In genomic region chr7:40717991-40718390, GRCm38 (mm10) we compare ENCODE assay signal across 28 mouse cellular contexts.
DNase-seq lines count a peak whose midpoint lies in the region; ATAC-seq and TF ChIP-seq lines count a peak whose summit lies in the region.
"Had no signal": no experiment of that assay in that cellular context is flagged by ENCODE, and none has a peak within 500 bp of the region (broad histone marks: within the 10 kb centered on the region; RNA-seq: fewer than 3 reads in every experiment).

No protein-coding gene starts in this region.

- no peaks in the 10 kb centered on the region for H3K4me1 ChIP-seq in lung, postnatal 0 days (ENCODE audit: insufficient read depth, low read depth, low read length)
- H3K4me1 ChIP-seq in limb, embryonic 15.5 days = no peaks in the 10 kb centered on the region
- H3K4me1 ChIP-seq: hindbrain, embryonic 12.5 days; limb, embryonic 12.5 days; liver, embryonic 12.5 days; midbrain, embryonic 10.5 days; midbrain, embryonic 15.5 days; neural tube, embryonic 13.5 days had no signal

- no peaks in the 10 kb centered on the region for H3K27me3 ChIP-seq in lung, postnatal 0 days (replicated peaks; ENCODE audit: insufficient read depth, low read length)
- H3K27me3 ChIP-seq in limb, embryonic 15.5 days = no peaks in the 10 kb centered on the region
- H3K27me3 ChIP-seq: hindbrain, embryonic 12.5 days; limb, embryonic 12.5 days; liver, embryonic 12.5 days; midbrain, embryonic 15.5 days; neural tube, embryonic 13.5 days had no signal

- no peak overlapping the region for H3K4me3 ChIP-seq in lung, postnatal 0 days (ENCODE audit: low read depth, low read length)
- no peak overlapping the region for H3K4me3 ChIP-seq in limb, embryonic 15.5 days
- H3K4me3 ChIP-seq: gastrocnemius, adult 2 months; heart, adult 2 months; hindbrain, embryonic 12.5 days; limb, embryonic 12.5 days; liver, embryonic 12.5 days; midbrain, embryonic 10.5 days; midbrain, embryonic 15.5 days; myocyte; neural tube, embryonic 13.5 days had no signal

- no peak for TF ChIP-seq EP300 in lung, postnatal 0 days (IDR thresholded peaks at IDR 0.05)

- H3K27ac ChIP-seq in lung, postnatal 0 days (ENCODE audit: low read length) = no peak overlapping the region
- H3K27ac ChIP-seq in limb, embryonic 15.5 days = 0 out of 2 replicates have a peak overlapping the region, but pooled peaks have one; percentile 11
- H3K27ac ChIP-seq: gastrocnemius, adult 2 months; heart, adult 2 months; hindbrain, embryonic 12.5 days; kidney, postnatal 0 days; limb, embryonic 12.5 days; liver, embryonic 12.5 days; midbrain, embryonic 10.5 days; midbrain, embryonic 15.5 days; neural tube, embryonic 13.5 days had no signal

- no peaks in the 10 kb centered on the region for H3K9me3 ChIP-seq in lung, postnatal 0 days (ENCODE audit: low read length)
- no peaks in the 10 kb centered on the region for H3K9me3 ChIP-seq in limb, embryonic 15.5 days
- H3K9me3 ChIP-seq: hindbrain, embryonic 12.5 days; limb, embryonic 12.5 days; liver, embryonic 12.5 days; midbrain, embryonic 10.5 days; midbrain, embryonic 15.5 days; neural tube, embryonic 13.5 days had no signal

- no peak for TF ChIP-seq CTCF in lung, postnatal 0 days (IDR thresholded peaks at IDR 0.05)

- no peak overlapping the region for H3K9ac ChIP-seq in lung, postnatal 0 days (replicated peaks; ENCODE audit: low read depth)
- no peak overlapping the region for H3K9ac ChIP-seq in limb, embryonic 15.5 days
- H3K9ac ChIP-seq: hindbrain, embryonic 12.5 days; limb, embryonic 12.5 days; liver, embryonic 12.5 days; liver, postnatal 0 days; midbrain, embryonic 15.5 days; neural tube, embryonic 13.5 days had no signal

- ATAC-seq in lung, postnatal 0 days = no peak
- ATAC-seq in limb, embryonic 15.5 days (ENCODE audit: insufficient number of reproducible peaks, low FRiP score, low TSS enrichment, low read depth) = no peak
- ATAC-seq: CD4-positive, CD25-positive, alpha-beta regulatory T cell, adult 4 months; forebrain, embryonic 16.5 days; intestine, embryonic 16.5 days; liver, embryonic 12.5 days; liver, postnatal 0 days; midbrain, embryonic 15.5 days had no signal

- H3K4me2 ChIP-seq in lung, postnatal 0 days (replicated peaks; ENCODE audit: low read depth, low read length) = no peak overlapping the region
- H3K4me2 ChIP-seq in limb, embryonic 15.5 days = no peak overlapping the region
- H3K4me2 ChIP-seq: hindbrain, embryonic 12.5 days; limb, embryonic 12.5 days; liver, embryonic 12.5 days; midbrain, embryonic 15.5 days; neural tube, embryonic 13.5 days had no signal

- WGBS in lung, postnatal 0 days = 46% methylated on average over 6 of the region's 6 CpGs
- WGBS in limb, embryonic 15.5 days = 30% methylated on average over 6 of the region's 6 CpGs

- DNase-seq in cerebellum, adult 9-10 months = peak; percentile 3
- DNase-seq in cerebellum, postnatal 36 days = no peak
- peak; percentile 89 for DNase-seq in heart, adult 11 months
- DNase-seq in heart, adult 8-10 months (ENCODE audit: low spot score) = no peak
- DNase-seq in lung, postnatal 10 days = peak; percentile 3
- no peak for DNase-seq in lung, postnatal 0 days (ENCODE audit: low spot score)
- DNase-seq: cerebellum, adult 8-10 months; gastrocnemius, adult 2 months; gastrocnemius, postnatal 36 days; heart, postnatal 14 days; kidney, adult 8-10 months; layer of hippocampus, postnatal 36 days; liver, postnatal 0 days; thymus, adult 2 months; thymus, postnatal 36 days had no signal

- no peaks in the 10 kb centered on the region for H3K36me3 ChIP-seq in lung, postnatal 0 days (ENCODE audit: insufficient read depth, low read length)
- no peaks in the 10 kb centered on the region for H3K36me3 ChIP-seq in limb, embryonic 15.5 days
- H3K36me3 ChIP-seq: hindbrain, embryonic 12.5 days; limb, embryonic 12.5 days; liver, embryonic 12.5 days; midbrain, embryonic 10.5 days; midbrain, embryonic 15.5 days; neural tube, embryonic 13.5 days had no signal

Comparison
In these comparisons a context has a peak if more than half of its experiments do, and no peak if none do; other contexts are left out.
1. DNase-seq: peak in cerebellum, adult 9-10 months (single experiment), heart, adult 11 months (single experiment) and lung, postnatal 10 days (single experiment); none in cerebellum, postnatal 36 days (0 of 2), heart, adult 8-10 months (single experiment) and lung, postnatal 0 days (single experiment).